Comparison of ENCODE assay signal across 20 mouse cellular contexts in genomic region chr14:104086381-104086780, GRCm38 (mm10).
DNase-seq lines count a peak whose midpoint lies in the region; ATAC-seq lines count a peak whose summit lies in the region.
"Had no signal": no experiment of that assay in that cellular context is flagged by ENCODE, and none has a peak within 500 bp of the region (broad histone marks: within the 10 kb centered on the region; RNA-seq: fewer than 3 reads in every experiment).

No protein-coding gene starts in this region.

- H3K27me3 ChIP-seq in midbrain, embryonic 11.5 days (ENCODE audit: control insufficient read depth, insufficient read depth, low read length) = no peaks in the 10 kb centered on the region
- no peaks in the 10 kb centered on the region for H3K27me3 ChIP-seq in midbrain, embryonic 10.5 days (ENCODE audit: low read depth, poor library complexity, severe bottlenecking)
- no peaks in the 10 kb centered on the region for H3K27me3 ChIP-seq in forebrain, embryonic 13.5 days
- H3K27me3 ChIP-seq in hindbrain, embryonic 15.5 days = no peaks in the 10 kb centered on the region
- H3K27me3 ChIP-seq: lung, embryonic 15.5 days; neural tube, embryonic 13.5 days; stomach, embryonic 15.5 days had no signal

- peak; percentile 95 for ATAC-seq in midbrain, embryonic 11.5 days (ENCODE audit: low FRiP score)
- peak; percentile 71; the same call in 1 of the 2 replicates for ATAC-seq in forebrain, embryonic 13.5 days
- ATAC-seq in hindbrain, embryonic 15.5 days (ENCODE audit: low FRiP score, low read depth) = peak; percentile 69; the same call in 1 of the 2 replicates
- ATAC-seq: Patski had no signal

- intact Hi-C loops in heart, postnatal 25 days (cut with DNase I) = no loop called here

- no peak overlapping the region for H3K4me2 ChIP-seq in midbrain, embryonic 11.5 days
- H3K4me2 ChIP-seq in forebrain, embryonic 13.5 days = no peak overlapping the region
- H3K4me2 ChIP-seq in hindbrain, embryonic 15.5 days = no peak overlapping the region
- H3K4me2 ChIP-seq: heart, embryonic 11.5 days; liver, embryonic 11.5 days; lung, embryonic 15.5 days; neural tube, embryonic 13.5 days; stomach, embryonic 15.5 days had no signal

- H3K9ac ChIP-seq in midbrain, embryonic 11.5 days (ENCODE audit: low read length) = no peak overlapping the region
- H3K9ac ChIP-seq in forebrain, embryonic 13.5 days = no peak overlapping the region
- no peak overlapping the region for H3K9ac ChIP-seq in hindbrain, embryonic 15.5 days
- H3K9ac ChIP-seq: lung, embryonic 15.5 days; neural tube, embryonic 13.5 days; stomach, embryonic 15.5 days had no signal

- 74% methylated on average over 2 of the region's 2 CpGs for WGBS in midbrain, embryonic 11.5 days
- 81% methylated on average over 2 of the region's 2 CpGs for WGBS in midbrain, embryonic 10.5 days
- WGBS in forebrain, embryonic 13.5 days = 66% methylated on average over 2 of the region's 2 CpGs
- WGBS in hindbrain, embryonic 15.5 days = 49% methylated on average over 2 of the region's 2 CpGs

- H3K36me3 ChIP-seq in midbrain, embryonic 11.5 days (ENCODE audit: control insufficient read depth, insufficient read depth, low read length) = no peaks in the 10 kb centered on the region
- no peaks in the 10 kb centered on the region for H3K36me3 ChIP-seq in midbrain, embryonic 10.5 days
- H3K36me3 ChIP-seq in forebrain, embryonic 13.5 days (ENCODE audit: poor library complexity, severe bottlenecking) = no peaks in the 10 kb centered on the region
- no peaks in the 10 kb centered on the region for H3K36me3 ChIP-seq in hindbrain, embryonic 15.5 days
- H3K36me3 ChIP-seq: lung, embryonic 15.5 days; neural tube, embryonic 13.5 days; stomach, embryonic 15.5 days had no signal

- H3K4me1 ChIP-seq in midbrain, embryonic 11.5 days (ENCODE audit: control insufficient read depth, insufficient read depth, low read length) = peaks cover 4% of the 10 kb centered on the region
- H3K4me1 ChIP-seq in midbrain, embryonic 10.5 days = peaks cover 10% of the 10 kb centered on the region
- H3K4me1 ChIP-seq in forebrain, embryonic 13.5 days = peaks cover 4% of the 10 kb centered on the region; the same call in 1 of the 2 replicates
- H3K4me1 ChIP-seq in hindbrain, embryonic 15.5 days (replicated peaks) = no peaks in the 10 kb centered on the region
- H3K4me1 ChIP-seq: lung, embryonic 15.5 days; stomach, embryonic 15.5 days had no signal

- no peaks in the 10 kb centered on the region for H3K9me3 ChIP-seq in midbrain, embryonic 11.5 days (ENCODE audit: control insufficient read depth, low read length)
- H3K9me3 ChIP-seq in midbrain, embryonic 10.5 days (replicated peaks) = no peaks in the 10 kb centered on the region
- no peaks in the 10 kb centered on the region for H3K9me3 ChIP-seq in forebrain, embryonic 13.5 days (replicated peaks)
- no peaks in the 10 kb centered on the region for H3K9me3 ChIP-seq in hindbrain, embryonic 15.5 days
- H3K9me3 ChIP-seq: lung, embryonic 15.5 days; neural tube, embryonic 13.5 days; stomach, embryonic 15.5 days had no signal

- DNase-seq in midbrain, embryonic 11.5 days (ENCODE audit: low spot score, missing footprints) = no peak
- no peak for DNase-seq in midbrain, embryonic 10.5 days (ENCODE audit: low spot score)
- peak; percentile 59 for DNase-seq in retina, postnatal 1 day
- DNase-seq in ovary, postnatal 36 days (ENCODE audit: low spot score) = no peak
- no peak for DNase-seq in heart, postnatal 25 days (ENCODE audit: low spot score)
- DNase-seq: B cell, adult 2 months; cerebellum, postnatal 25 days; gastrocnemius, postnatal 36 days; heart, postnatal 4 days; kidney, adult 18-20 months; kidney, postnatal 4 days; left cerebral cortex, postnatal 4 days had no signal

- no peak overlapping the region for H3K4me3 ChIP-seq in midbrain, embryonic 11.5 days (ENCODE audit: low read depth, low read length)
- H3K4me3 ChIP-seq in midbrain, embryonic 10.5 days = no peak overlapping the region
- H3K4me3 ChIP-seq in forebrain, embryonic 13.5 days = no peak overlapping the region
- H3K4me3 ChIP-seq in hindbrain, embryonic 15.5 days = no peak overlapping the region
- H3K4me3 ChIP-seq: lung, embryonic 15.5 days; neural tube, embryonic 13.5 days; stomach, embryonic 15.5 days had no signal

- H3K27ac ChIP-seq in midbrain, embryonic 11.5 days (ENCODE audit: low read depth, low read length) = no peak overlapping the region
- no peak overlapping the region for H3K27ac ChIP-seq in midbrain, embryonic 10.5 days (replicated peaks)
- no peak overlapping the region for H3K27ac ChIP-seq in forebrain, embryonic 13.5 days
- no peak overlapping the region for H3K27ac ChIP-seq in hindbrain, embryonic 15.5 days (replicated peaks)
- H3K27ac ChIP-seq: lung, embryonic 15.5 days; neural tube, embryonic 13.5 days; stomach, embryonic 15.5 days had no signal
